ENCODE assay signal across 9 mouse cellular contexts in the genomic region with DNA sequence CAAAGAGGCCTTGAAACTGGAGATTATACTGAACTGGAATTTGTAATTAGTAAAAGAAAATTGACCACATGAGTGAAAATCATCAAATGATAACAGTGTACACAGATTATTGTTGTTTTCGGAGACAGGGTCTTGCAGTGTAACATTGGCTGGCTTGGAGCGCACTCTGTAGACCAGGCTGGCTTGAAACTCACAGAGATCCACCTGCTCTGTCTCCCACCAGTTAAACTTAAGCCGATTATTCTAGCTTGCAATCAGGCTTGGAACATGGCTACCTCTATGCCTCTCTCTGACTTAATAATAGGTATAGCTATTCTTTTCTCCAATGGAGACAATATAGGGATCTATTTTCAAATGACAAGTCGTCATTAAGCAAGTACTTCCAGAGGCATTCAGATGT. TPM values are rescaled to one million over a fixed set of nuclear protein-coding genes. Genes with fewer than 3 reads are reported as not detected.
DNase-seq lines count a peak whose midpoint lies in the region; ATAC-seq lines count a peak whose summit lies in the region.
"Had no signal": no experiment of that assay in that cellular context is flagged by ENCODE, and none has a peak within 500 bp of the region (broad histone marks: within the 10 kb centered on the region; RNA-seq: fewer than 3 reads in every experiment).

No protein-coding gene starts in this region.

- H3K27ac ChIP-seq in forebrain, embryonic 10.5 days, result peak overlapping the region; percentile 97; the same call in 1 of the 2 replicates
- H3K27ac ChIP-seq in forebrain, embryonic 11.5 days (ENCODE audit: low read depth, low read length), result no peak overlapping the region
- no peak overlapping the region for H3K27ac ChIP-seq in liver, embryonic 11.5 days (ENCODE audit: low read depth, low read length)
- no peak overlapping the region for H3K27ac ChIP-seq in hindbrain, embryonic 14.5 days
- no peak overlapping the region for H3K27ac ChIP-seq in midbrain, embryonic 16.5 days (ENCODE audit: low read length)

- ATAC-seq in forebrain, embryonic 11.5 days (replicated peaks; ENCODE audit: low FRiP score), result no peak
- ATAC-seq in liver, embryonic 11.5 days (replicated peaks; ENCODE audit: low FRiP score), result no peak
- no peak for ATAC-seq in hindbrain, embryonic 14.5 days (ENCODE audit: low FRiP score)
- no peak for ATAC-seq in midbrain, embryonic 16.5 days
- no peak for ATAC-seq in activated CD4-positive, CD25-positive, alpha-beta regulatory T cell, adult 4 months

- peaks cover 10% of the 10 kb centered on the region for H3K9me3 ChIP-seq in forebrain, embryonic 10.5 days
- H3K9me3 ChIP-seq in forebrain, embryonic 11.5 days (ENCODE audit: control insufficient read depth, low read length), result no peaks in the 10 kb centered on the region
- 0 out of 2 replicates have a peak, but pooled peaks cover 3% of the 10 kb centered on the region for H3K9me3 ChIP-seq in liver, embryonic 11.5 days (ENCODE audit: control insufficient read depth, low read length)
- no peaks in the 10 kb centered on the region for H3K9me3 ChIP-seq in hindbrain, embryonic 14.5 days (ENCODE audit: control insufficient read depth, low read length)
- no peaks in the 10 kb centered on the region for H3K9me3 ChIP-seq in midbrain, embryonic 16.5 days (replicated peaks; ENCODE audit: control insufficient read depth, low read length, poor library complexity, severe bottlenecking)
- H3K9me3 ChIP-seq: megakaryocyte, embryonic 14.5 days had no signal

- H3K4me3 ChIP-seq in forebrain, embryonic 10.5 days, result peak overlapping the region; percentile 87
- no peak overlapping the region for H3K4me3 ChIP-seq in forebrain, embryonic 11.5 days (ENCODE audit: low read depth, low read length)
- H3K4me3 ChIP-seq in liver, embryonic 11.5 days (ENCODE audit: low read depth, low read length), result peak overlapping the region; percentile 89; the same call in 1 of the 2 replicates
- no peak overlapping the region for H3K4me3 ChIP-seq in hindbrain, embryonic 14.5 days (replicated peaks; ENCODE audit: low read length)
- no peak overlapping the region for H3K4me3 ChIP-seq in midbrain, embryonic 16.5 days (ENCODE audit: low read depth, low read length)

- H3K4me1 ChIP-seq in forebrain, embryonic 10.5 days, result peaks cover 34% of the 10 kb centered on the region
- 0 out of 2 replicates have a peak, but pooled peaks cover 5% of the 10 kb centered on the region for H3K4me1 ChIP-seq in forebrain, embryonic 11.5 days (replicated peaks; ENCODE audit: control insufficient read depth, insufficient read depth, low read length)
- H3K4me1 ChIP-seq in liver, embryonic 11.5 days (replicated peaks; ENCODE audit: control insufficient read depth, insufficient read depth, low read length), result 0 out of 2 replicates have a peak, but pooled peaks cover 5% of the 10 kb centered on the region
- peaks cover 19% of the 10 kb centered on the region for H3K4me1 ChIP-seq in hindbrain, embryonic 14.5 days (replicated peaks; ENCODE audit: control insufficient read depth, insufficient read depth, low read length)
- H3K4me1 ChIP-seq in midbrain, embryonic 16.5 days (ENCODE audit: control insufficient read depth, insufficient read depth, low read length), result peaks cover 17% of the 10 kb centered on the region

- 73% methylated on average over 4 of the region's 4 CpGs for WGBS in forebrain, embryonic 10.5 days
- WGBS in forebrain, embryonic 11.5 days, result 81% methylated on average over 4 of the region's 4 CpGs
- 82% methylated on average over 4 of the region's 4 CpGs for WGBS in liver, embryonic 11.5 days
- 85% methylated on average over 4 of the region's 4 CpGs for WGBS in hindbrain, embryonic 14.5 days
- 76% methylated on average over 4 of the region's 4 CpGs for WGBS in midbrain, embryonic 16.5 days

- no peaks in the 10 kb centered on the region for H3K27me3 ChIP-seq in forebrain, embryonic 10.5 days (ENCODE audit: poor library complexity, severe bottlenecking)
- H3K27me3 ChIP-seq in forebrain, embryonic 11.5 days (ENCODE audit: control insufficient read depth, insufficient read depth, low read length), result no peaks in the 10 kb centered on the region
- H3K27me3 ChIP-seq in liver, embryonic 11.5 days (replicated peaks; ENCODE audit: control insufficient read depth, insufficient read depth, low read length), result no peaks in the 10 kb centered on the region
- H3K27me3 ChIP-seq in hindbrain, embryonic 14.5 days (ENCODE audit: control insufficient read depth, insufficient read depth, low read length), result no peaks in the 10 kb centered on the region
- H3K27me3 ChIP-seq in midbrain, embryonic 16.5 days (ENCODE audit: control insufficient read depth, insufficient read depth, low read depth, low read length), result no peaks in the 10 kb centered on the region
- H3K27me3 ChIP-seq: megakaryocyte, embryonic 14.5 days had no signal

- H3K4me2 ChIP-seq in forebrain, embryonic 11.5 days (ENCODE audit: low read depth, low read length, severe bottlenecking), result no peak overlapping the region
- H3K4me2 ChIP-seq in liver, embryonic 11.5 days, result peak overlapping the region; percentile 86
- peak overlapping the region; percentile 55 for H3K4me2 ChIP-seq in hindbrain, embryonic 14.5 days (replicated peaks)
- peak overlapping the region; percentile 78 for H3K4me2 ChIP-seq in midbrain, embryonic 16.5 days (ENCODE audit: low read length)

- peaks cover 20% of the 10 kb centered on the region for H3K36me3 ChIP-seq in forebrain, embryonic 10.5 days (replicated peaks)
- H3K36me3 ChIP-seq in forebrain, embryonic 11.5 days (ENCODE audit: control insufficient read depth, insufficient read depth, low read length), result no peaks in the 10 kb centered on the region; the same call in 1 of the 2 replicates
- H3K36me3 ChIP-seq in liver, embryonic 11.5 days (ENCODE audit: control insufficient read depth, insufficient read depth, low read length), result peaks cover 6% of the 10 kb centered on the region
- H3K36me3 ChIP-seq in hindbrain, embryonic 14.5 days (replicated peaks; ENCODE audit: control insufficient read depth, insufficient read depth), result peaks cover 13% of the 10 kb centered on the region
- no peaks in the 10 kb centered on the region for H3K36me3 ChIP-seq in midbrain, embryonic 16.5 days (ENCODE audit: control insufficient read depth, insufficient read depth, low read length)

- H3K9ac ChIP-seq in forebrain, embryonic 11.5 days (ENCODE audit: low read length), result no peak overlapping the region
- no peak overlapping the region for H3K9ac ChIP-seq in liver, embryonic 11.5 days (ENCODE audit: low read depth, low read length)
- peak overlapping the region; percentile 86; the same call in 1 of the 2 replicates for H3K9ac ChIP-seq in hindbrain, embryonic 14.5 days
- no peak overlapping the region for H3K9ac ChIP-seq in midbrain, embryonic 16.5 days (ENCODE audit: low read depth, low read length)

- no peak for DNase-seq in forebrain, embryonic 10.5 days (ENCODE audit: extremely low spot score, low spot score)
- no peak for DNase-seq in forebrain, embryonic 11.5 days (ENCODE audit: low spot score)
- no peak for DNase-seq in liver, embryonic 11.5 days (ENCODE audit: low spot score)
- no peak for DNase-seq in liver
- DNase-seq in hindbrain, embryonic 14.5 days (ENCODE audit: low spot score), result no peak
- DNase-seq in cerebellum, adult 8-10 months, result no peak

RNA-seq across cellular contexts. Expression of gene Zfp568, which starts 1.4 kb away (rescaled TPM):
- 22.7 and 25.0 TPM in 2 replicates for polyA plus RNA-seq in forebrain, embryonic 10.5 days (2016; fragmentation: Nextera tagmentation; extraction: Ambion mirVana)
- polyA plus RNA-seq in forebrain, embryonic 11.5 days (2014; fragmentation: Nextera tagmentation; extraction: Ambion mirVana), result 13.6 and 15.3 TPM in 2 replicates
- 23.6 and 25.3 TPM in 2 replicates for polyA plus RNA-seq in liver, embryonic 11.5 days (2014; fragmentation: Nextera tagmentation; extraction: Ambion mirVana)
- 4.3 and 4.5 TPM in 2 replicates for polyA plus RNA-seq in hindbrain, embryonic 14.5 days (2014; fragmentation: Nextera tagmentation; extraction: Ambion mirVana)
- polyA plus RNA-seq in midbrain, embryonic 16.5 days (2015; fragmentation: Nextera tagmentation; extraction: Ambion mirVana), result 3.4 and 4.3 TPM in 2 replicates
- 1 to 10 TPM; 1.0 to 1.5 TPM for polyA plus RNA-seq in activated CD4-positive, CD25-positive, alpha-beta regulatory T cell, adult 4 months (2017; shearing (Covaris generic))

RNA-seq across cellular contexts. Expression of gene Zfp74, which starts 28.5 kb away (rescaled TPM):
- polyA plus RNA-seq in forebrain, embryonic 10.5 days (2016; fragmentation: Nextera tagmentation; extraction: Ambion mirVana), result 13.5 and 13.8 TPM in 2 replicates
- polyA plus RNA-seq in forebrain, embryonic 11.5 days (2014; fragmentation: Nextera tagmentation; extraction: Ambion mirVana), result 13.1 and 13.2 TPM in 2 replicates
- 6.7 and 7.0 TPM in 2 replicates for polyA plus RNA-seq in liver, embryonic 11.5 days (2014; fragmentation: Nextera tagmentation; extraction: Ambion mirVana)
- polyA plus RNA-seq in hindbrain, embryonic 14.5 days (2014; fragmentation: Nextera tagmentation; extraction: Ambion mirVana), result 17.7 and 23.0 TPM in 2 replicates
- polyA plus RNA-seq in midbrain, embryonic 16.5 days (2015; fragmentation: Nextera tagmentation; extraction: Ambion mirVana), result 24.4 and 26.7 TPM in 2 replicates
- 1 to 10 TPM; 4.0 to 4.5 TPM for polyA plus RNA-seq in activated CD4-positive, CD25-positive, alpha-beta regulatory T cell, adult 4 months (2017; shearing (Covaris generic))

Comparison
In these comparisons a context has a peak if more than half of its experiments do, and no peak if none do; other contexts are left out.
1. H3K4me3 ChIP-seq: peak in forebrain, embryonic 10.5 days (single experiment) and liver, embryonic 11.5 days (single experiment); none in forebrain, embryonic 11.5 days (single experiment), hindbrain, embryonic 14.5 days (single experiment) and midbrain, embryonic 16.5 days (single experiment).